Mouse (Mus musculus): ENCODE results near the gene Myh11. TPM values are rescaled to one million over a fixed set of nuclear protein-coding genes. Genes with fewer than 3 reads are reported as not detected.
A peak's percentile ranks its signal among the peaks of the same experiment; 100 is the strongest.

Myh11 gene
- polyA plus RNA-seq, 1 experiment, result not detected

- H3K4me3 ChIP-seq (replicated peaks), result no peak overlapping the region
- peaks cover 31% of the 10 kb centered on the region for H3K4me1 ChIP-seq
- H3K9me3 ChIP-seq, result no peaks in the 10 kb centered on the region
- TF ChIP-seq GATA1 (IDR thresholded peaks at IDR 0.05; ENCODE audit: borderline replicate concordance, low read length) (no peak), FLI1 (IDR thresholded peaks at IDR 0.05; ENCODE audit: low read length) (no peak)
- H3K27me3 ChIP-seq (replicated peaks), result peaks cover 40% of the 10 kb centered on the region
- H3K36me3 ChIP-seq (replicated peaks; ENCODE audit: low read length), result no peaks in the 10 kb centered on the region
Measured at GRCm38 (mm10) chr16:14249913-14250312, 41.3 kb downstream of the Myh11 start.

DNA sequence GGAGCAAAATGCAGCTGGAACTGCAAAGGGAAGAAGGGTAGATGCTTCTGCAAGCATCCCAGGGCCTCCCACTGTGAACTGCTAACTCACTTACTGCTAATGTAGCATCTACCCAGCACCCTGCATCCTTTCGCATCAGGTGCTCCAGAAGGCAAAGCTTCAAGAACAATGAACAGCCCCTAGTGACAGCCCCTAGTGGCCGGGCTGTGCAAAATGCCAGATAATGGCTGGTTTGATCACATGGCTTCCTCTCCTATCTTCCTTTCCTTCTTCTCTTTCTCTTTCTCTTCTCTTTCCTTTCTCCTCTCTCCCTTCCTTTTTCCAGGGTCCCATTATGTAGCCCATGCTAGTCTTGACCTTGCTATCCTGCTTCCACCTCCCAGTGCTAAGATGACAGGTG is 48.6 kb downstream of the Myh11 start:
- no peaks in the 10 kb centered on the region for H3K36me3 ChIP-seq (replicated peaks; ENCODE audit: low read length)
- H3K4me1 ChIP-seq, result peaks cover 19% of the 10 kb centered on the region
- H3K27me3 ChIP-seq (replicated peaks), result peaks cover 19% of the 10 kb centered on the region
- H3K4me3 ChIP-seq (replicated peaks), result no peak overlapping the region
- TF ChIP-seq FLI1 (IDR thresholded peaks at IDR 0.05; ENCODE audit: low read length) (no peak), GATA1 (IDR thresholded peaks at IDR 0.05; ENCODE audit: borderline replicate concordance, low read length) (no peak)
- peaks cover 9% of the 10 kb centered on the region for H3K9me3 ChIP-seq

DNA sequence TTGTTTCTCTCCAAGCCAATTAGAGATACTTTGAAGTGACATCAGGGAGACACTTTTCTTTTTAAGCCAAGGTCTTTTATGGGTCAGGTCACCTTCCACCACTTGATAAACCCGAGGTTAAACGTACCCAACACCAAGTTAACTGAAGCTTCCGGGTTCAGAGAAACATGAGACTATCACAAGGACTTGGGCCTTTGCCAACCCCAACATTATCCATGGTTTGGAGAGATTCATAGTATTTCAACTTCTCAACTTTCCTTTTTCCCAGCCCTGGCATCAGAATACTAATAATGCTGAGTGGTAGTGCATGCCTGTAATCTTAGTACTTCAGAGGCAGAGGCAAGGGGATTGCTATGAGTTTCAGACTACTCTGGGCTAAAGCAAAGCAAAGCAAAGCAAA is 49.1 kb downstream of the Myh11 start:
- Histone ChIP-seq H3K36me3 (replicated peaks; ENCODE audit: low read length) (no peaks in the 10 kb centered on the region), H3K4me3 (replicated peaks) (no peak overlapping the region), H3K4me1 (peaks cover 24% of the 10 kb centered on the region), H3K9me3 (peaks cover 9% of the 10 kb centered on the region), H3K27me3 (replicated peaks) (peaks cover 16% of the 10 kb centered on the region)
- TF ChIP-seq GATA1 (IDR thresholded peaks at IDR 0.05; ENCODE audit: borderline replicate concordance, low read length), result no peak
- no peak for TF ChIP-seq FLI1 (IDR thresholded peaks at IDR 0.05; ENCODE audit: low read length)

GRCm38 (mm10) chr16:14237100-14237723 is 54.0 kb downstream of the Myh11 start:
- TF ChIP-seq FLI1 (IDR thresholded peaks at IDR 0.05; ENCODE audit: low read length) (no peak), GATA1 (IDR thresholded peaks at IDR 0.05; ENCODE audit: borderline replicate concordance, low read length) (no peak)
- Histone ChIP-seq H3K36me3 (replicated peaks; ENCODE audit: low read length) (no peaks in the 10 kb centered on the region), H3K4me1 (peaks cover 9% of the 10 kb centered on the region), H3K4me3 (replicated peaks) (peak overlapping the region; percentile 44), H3K27me3 (replicated peaks) (peaks cover 20% of the 10 kb centered on the region), H3K9me3 (peaks cover 12% of the 10 kb centered on the region)

DNA sequence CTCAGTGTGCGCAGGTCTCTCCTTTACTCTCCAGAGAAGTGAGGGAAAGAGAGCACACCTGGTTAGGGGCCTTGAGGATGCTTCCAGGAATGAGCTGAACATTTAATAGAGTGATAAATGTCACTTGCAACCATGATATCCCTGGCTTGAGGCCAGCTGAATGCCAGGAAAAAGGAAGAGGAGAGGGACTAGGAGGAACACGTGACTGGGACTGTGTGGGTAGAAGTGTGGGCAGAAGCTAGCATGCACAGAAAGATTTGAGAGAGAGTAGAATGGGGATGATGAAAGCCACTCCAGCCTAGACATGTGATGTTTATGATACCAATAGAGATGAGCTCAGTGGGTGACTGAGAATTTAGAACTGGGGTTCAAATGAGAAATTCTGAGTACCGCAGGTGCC is 76.0 kb downstream of the Myh11 start:
- H3K4me1 ChIP-seq, result peaks cover 16% of the 10 kb centered on the region; the same call in 1 of the 2 replicates
- no peaks in the 10 kb centered on the region for H3K9me3 ChIP-seq
- TF ChIP-seq GATA1 (IDR thresholded peaks at IDR 0.05; ENCODE audit: borderline replicate concordance, low read length) (no peak), FLI1 (IDR thresholded peaks at IDR 0.05; ENCODE audit: low read length) (no peak)
- H3K36me3 ChIP-seq (replicated peaks; ENCODE audit: low read length), result no peaks in the 10 kb centered on the region
- no peak overlapping the region for H3K4me3 ChIP-seq (replicated peaks)
- peaks cover 34% of the 10 kb centered on the region for H3K27me3 ChIP-seq (replicated peaks)

- Histone ChIP-seq H3K27me3 (replicated peaks) (peaks cover 32% of the 10 kb centered on the region), H3K4me3 (replicated peaks) (no peak overlapping the region), H3K4me1 (peaks cover 12% of the 10 kb centered on the region), H3K36me3 (replicated peaks; ENCODE audit: low read length) (peaks cover 8% of the 10 kb centered on the region), H3K9me3 (peaks cover 2% of the 10 kb centered on the region; the same call in 1 of the 2 replicates)
- no peak for TF ChIP-seq FLI1 (IDR thresholded peaks at IDR 0.05; ENCODE audit: low read length)
- TF ChIP-seq GATA1 (IDR thresholded peaks at IDR 0.05; ENCODE audit: borderline replicate concordance, low read length), result no peak
Measured at GRCm38 (mm10) chr16:14198798-14199197, 92.4 kb downstream of the Myh11 start.

GRCm38 (mm10) chr16:14195427-14195826 is 95.7 kb downstream of the Myh11 start:
- Histone ChIP-seq H3K27me3 (replicated peaks) (peaks cover 10% of the 10 kb centered on the region), H3K9me3 (no peaks in the 10 kb centered on the region), H3K4me1 (peaks cover 8% of the 10 kb centered on the region), H3K36me3 (replicated peaks; ENCODE audit: low read length) (peaks cover 42% of the 10 kb centered on the region), H3K4me3 (replicated peaks) (no peak overlapping the region)
- TF ChIP-seq FLI1 (IDR thresholded peaks at IDR 0.05; ENCODE audit: low read length), result no peak
- TF ChIP-seq GATA1 (IDR thresholded peaks at IDR 0.05; ENCODE audit: borderline replicate concordance, low read length), result no peak

DNA sequence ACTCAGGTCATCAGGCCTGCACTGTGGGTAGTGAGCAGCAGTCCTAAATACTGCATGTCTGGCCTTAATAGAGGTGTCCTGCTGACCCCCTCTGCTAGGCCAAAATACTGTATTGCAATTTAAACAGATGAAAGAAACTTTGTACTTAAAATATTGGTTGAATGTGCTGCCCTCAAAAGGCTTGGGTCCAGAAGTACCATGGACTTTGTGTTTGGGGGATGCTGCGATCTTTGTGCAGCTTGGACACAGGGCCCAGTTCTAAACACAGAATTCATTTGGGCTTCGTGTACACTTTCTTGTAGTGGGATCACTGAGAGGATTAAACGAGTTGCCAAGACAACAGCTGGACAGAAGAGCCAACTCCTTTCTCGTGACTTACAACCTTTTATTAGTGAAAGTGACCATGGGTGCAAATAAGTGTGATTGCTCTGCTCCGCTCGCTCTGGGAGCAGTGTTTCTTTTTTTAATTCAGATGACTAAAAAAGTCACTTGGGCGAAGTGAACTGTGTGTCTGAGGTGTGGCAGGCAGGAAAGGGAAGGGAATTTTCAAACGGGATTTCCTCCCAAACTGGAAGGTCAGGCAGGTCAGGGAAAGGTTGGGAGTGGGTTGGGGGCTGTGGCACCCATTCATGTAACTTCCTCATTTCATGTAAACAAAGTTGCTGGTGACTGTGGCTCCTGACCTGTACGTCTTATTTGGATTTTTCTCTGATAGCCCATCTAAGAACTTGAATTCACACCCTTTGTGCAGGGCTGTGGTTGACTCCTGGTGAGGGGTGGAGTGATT is 96.8 kb downstream of the Myh11 start:
- H3K36me3 ChIP-seq (replicated peaks; ENCODE audit: low read length), result peaks cover 52% of the 10 kb centered on the region
- no peak overlapping the region for H3K4me3 ChIP-seq (replicated peaks)
- peaks cover 7% of the 10 kb centered on the region for H3K4me1 ChIP-seq
- H3K9me3 ChIP-seq, result no peaks in the 10 kb centered on the region
- H3K27me3 ChIP-seq (replicated peaks), result peaks cover 2% of the 10 kb centered on the region
- no peak for TF ChIP-seq FLI1 (IDR thresholded peaks at IDR 0.05; ENCODE audit: low read length)
- no peak for TF ChIP-seq GATA1 (IDR thresholded peaks at IDR 0.05; ENCODE audit: borderline replicate concordance, low read length)

- peaks cover 98% of the 10 kb centered on the region for H3K36me3 ChIP-seq (replicated peaks; ENCODE audit: low read length)
- H3K4me3 ChIP-seq (replicated peaks), result no peak overlapping the region
- H3K4me1 ChIP-seq, result peaks cover 14% of the 10 kb centered on the region
- H3K27me3 ChIP-seq (replicated peaks), result no peaks in the 10 kb centered on the region
- no peak for TF ChIP-seq GATA1 (IDR thresholded peaks at IDR 0.05; ENCODE audit: borderline replicate concordance, low read length)
- no peak for TF ChIP-seq FLI1 (IDR thresholded peaks at IDR 0.05; ENCODE audit: low read length)
- H3K9me3 ChIP-seq, result no peaks in the 10 kb centered on the region
Measured at GRCm38 (mm10) chr16:14185516-14185915, 105.7 kb downstream of the Myh11 start.

DNA sequence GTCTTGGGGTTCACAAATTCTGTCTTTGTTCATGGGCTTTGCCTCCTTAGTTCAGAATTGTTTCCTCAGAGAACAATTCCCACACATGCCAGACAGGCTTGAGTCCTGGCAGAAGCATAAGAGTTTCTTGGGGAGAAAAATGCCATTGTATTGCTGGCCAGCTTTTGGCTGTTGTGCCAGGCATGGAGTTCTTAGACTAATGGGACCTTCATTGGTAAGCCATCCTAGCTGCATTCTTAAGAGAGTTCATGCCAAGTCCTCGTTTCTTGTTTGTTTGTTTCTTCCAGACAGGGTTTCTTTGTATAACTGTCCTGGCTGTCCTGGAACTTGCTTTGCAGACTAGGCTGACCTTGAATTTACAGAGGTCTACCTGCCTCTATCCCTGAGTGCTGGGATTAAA is 107.3 kb downstream of the Myh11 start:
- H3K27me3 ChIP-seq (replicated peaks), result no peaks in the 10 kb centered on the region
- H3K4me3 ChIP-seq (replicated peaks), result no peak overlapping the region
- H3K4me1 ChIP-seq, result peaks cover 24% of the 10 kb centered on the region
- peaks cover 97% of the 10 kb centered on the region for H3K36me3 ChIP-seq (replicated peaks; ENCODE audit: low read length)
- no peaks in the 10 kb centered on the region for H3K9me3 ChIP-seq
- TF ChIP-seq FLI1 (IDR thresholded peaks at IDR 0.05; ENCODE audit: low read length), result no peak
- no peak for TF ChIP-seq GATA1 (IDR thresholded peaks at IDR 0.05; ENCODE audit: borderline replicate concordance, low read length)
